Mouse (Mus musculus): ENCODE results near the gene Ddo.

Ddo gene

DNA sequence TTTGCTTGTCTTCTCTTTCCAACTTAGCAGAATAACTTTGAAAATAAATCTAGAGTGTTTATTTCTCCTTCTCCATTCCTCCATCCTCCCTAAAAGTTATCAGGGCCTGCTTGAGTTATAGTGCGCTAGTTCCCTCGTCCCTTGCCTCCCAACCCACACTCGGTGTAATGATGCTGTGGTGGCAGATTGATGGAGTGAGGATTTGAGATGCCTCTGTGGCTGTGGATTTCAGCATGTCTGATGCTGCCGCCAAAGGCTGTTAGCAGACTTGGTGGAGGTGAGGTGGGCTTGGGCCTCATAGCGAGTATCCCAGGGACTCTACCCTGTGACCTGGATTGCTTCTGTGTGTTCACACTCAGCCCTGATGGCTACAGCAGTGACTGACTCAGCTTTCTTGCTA lies 91.1 kb downstream of the Ddo start:
- DNase-seq, result no peak

DNA sequence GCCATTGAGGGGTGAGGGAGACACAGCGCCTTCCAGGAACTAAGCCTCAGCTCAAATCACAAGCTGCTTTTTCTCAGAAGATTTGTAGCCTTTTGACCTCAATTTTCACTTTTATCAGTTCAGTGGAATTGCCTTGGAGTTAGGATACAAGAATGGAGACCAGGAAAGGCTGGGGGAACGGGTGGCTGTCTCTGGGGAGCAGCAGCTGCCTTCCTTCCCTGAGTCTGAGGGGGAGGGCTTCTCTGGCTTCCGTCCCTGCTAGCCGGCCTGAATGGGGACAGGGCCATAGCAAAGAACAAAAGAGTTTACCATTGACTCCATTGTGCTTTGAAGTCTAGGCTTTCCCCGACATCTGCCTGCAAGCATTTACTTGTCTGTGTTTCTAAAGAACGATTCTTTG lies 94.5 kb downstream of the Ddo start:
- no peak for DNase-seq

DNA sequence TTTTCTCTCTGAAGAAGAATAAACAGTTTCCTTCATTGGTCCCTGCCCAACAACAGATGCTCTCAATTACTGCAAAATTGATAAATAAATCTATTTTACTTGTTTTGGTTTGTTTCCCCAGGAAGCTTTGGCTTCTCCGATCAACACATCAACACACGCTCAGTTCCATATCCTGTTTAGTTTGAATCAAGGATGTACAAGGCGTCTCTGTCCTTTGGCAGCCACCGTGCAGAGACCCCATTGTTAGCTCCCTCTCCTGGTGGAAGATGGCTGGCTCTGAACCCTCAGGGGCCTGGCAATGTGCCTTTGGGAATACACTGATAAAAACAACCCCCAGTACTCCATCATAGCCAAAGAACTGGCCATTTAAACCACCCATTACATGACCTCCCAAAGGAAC lies 95.3 kb downstream of the Ddo start:
- no peak for DNase-seq

DNA sequence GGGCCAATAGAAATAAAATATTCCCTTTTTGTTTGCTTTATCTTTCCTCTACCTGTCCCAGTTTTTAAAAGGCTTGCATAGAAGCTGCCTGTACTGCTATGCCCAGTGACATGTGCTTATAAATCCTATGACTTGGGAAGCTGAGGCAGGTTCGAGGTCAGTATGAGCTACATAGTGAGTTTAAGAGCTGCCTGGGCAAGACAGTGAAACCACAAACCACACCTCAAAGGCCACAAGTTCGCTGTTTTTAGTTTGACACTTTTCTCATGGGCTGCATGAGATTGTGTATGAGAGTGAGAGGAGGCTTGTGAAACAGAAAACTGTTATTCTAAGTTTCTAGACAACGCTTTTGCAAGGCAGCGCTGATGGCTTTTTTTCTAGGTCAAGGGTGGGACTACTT lies 95.7 kb downstream of the Ddo start:
- DNase-seq, result no peak

DNA sequence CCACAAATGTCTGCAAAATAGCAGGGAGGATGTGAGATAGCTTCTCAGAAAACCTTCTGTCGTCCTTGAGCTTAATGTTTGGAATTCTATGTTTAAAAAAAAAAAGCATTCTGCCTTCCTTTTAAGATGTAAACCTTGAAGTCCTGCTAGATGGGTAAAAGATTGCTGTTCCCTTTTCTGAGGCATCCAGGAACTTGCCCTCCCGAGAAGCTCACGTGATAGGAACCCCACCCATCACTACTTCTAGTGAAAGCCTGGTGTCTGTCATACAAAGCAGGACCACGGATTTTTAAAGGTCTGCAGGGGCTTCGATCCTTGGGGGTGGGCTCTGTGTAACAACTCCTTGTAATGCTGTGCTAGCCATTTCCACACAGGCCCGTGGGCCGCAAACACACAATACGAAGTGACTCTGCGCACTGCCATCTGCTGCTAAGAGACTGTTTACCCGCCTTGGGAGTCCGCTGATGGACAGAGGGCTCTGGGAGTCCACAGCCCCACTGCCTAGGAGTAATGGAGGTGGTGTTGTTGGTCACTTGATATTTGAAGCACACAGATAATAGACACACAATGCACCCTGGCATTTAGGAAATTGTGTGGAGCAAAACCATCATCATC lies 96.6 kb downstream of the Ddo start:
- DNase-seq, result no peak

DNA sequence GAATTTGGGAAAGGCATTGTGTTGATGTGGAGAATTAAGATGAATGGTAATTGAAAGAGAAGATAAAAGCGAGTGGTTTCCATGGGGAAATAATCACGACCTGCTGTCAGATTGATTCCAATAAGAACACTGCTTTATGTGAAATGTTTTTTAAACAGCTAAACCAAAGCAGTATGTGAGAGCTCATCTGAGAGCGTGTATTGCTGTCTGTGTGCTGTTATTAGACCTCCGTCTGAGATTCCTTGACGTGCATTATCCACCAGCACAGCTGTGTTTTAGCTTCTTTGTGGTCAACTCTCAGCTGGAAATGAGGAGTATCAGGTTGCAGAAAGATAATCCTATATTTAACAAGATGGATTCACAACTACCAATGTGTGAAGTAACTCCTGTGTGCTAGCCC lies 97.2 kb downstream of the Ddo start:
- no peak for DNase-seq

DNA sequence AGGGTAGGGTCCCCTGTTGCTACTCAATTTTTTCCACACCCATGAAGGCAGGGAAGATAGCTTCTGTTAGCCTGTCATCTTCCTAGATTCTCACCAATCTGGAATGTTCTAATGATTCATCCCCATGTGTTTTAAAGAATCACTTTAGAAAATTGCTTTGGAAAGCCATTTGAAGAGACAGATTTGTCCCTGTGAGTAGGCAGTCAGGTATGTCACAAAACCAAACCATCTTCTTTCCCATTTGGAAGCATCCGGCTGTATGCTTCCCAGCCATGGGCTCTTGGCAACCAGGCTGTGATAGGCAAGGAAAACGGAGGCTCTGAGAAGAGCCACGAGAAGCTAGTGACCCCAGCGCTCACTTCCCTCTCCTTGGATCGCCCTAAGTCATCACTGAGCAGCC lies 100.4 kb downstream of the Ddo start:
- DNase-seq, result no peak
